Mouse (Mus musculus) telencephalon, adult 2 months (tissue): ENCODE measurements around the gene Zc3h15.
A peak's percentile ranks its signal among the peaks of the same experiment; 100 is the strongest.

ENCODE experiments used
- DNase-seq: peaks from one replicate; pipeline ENCODE4 v3.0.0-alpha.2; 2011; ENCODE audit warnings: low read depth, low spot score

Zc3h15 gene

GRCm38 (mm10) chr2:83673843-83674242, 29.6 kb downstream of the Zc3h15 start:
- DNase-seq = no peak

- no peak for DNase-seq
Measured at GRCm38 (mm10) chr2:83674421-83674820, 30.2 kb downstream of the Zc3h15 start.

GRCm38 (mm10) chr2:83674896-83675295, 30.7 kb downstream of the Zc3h15 start:
- no peak for DNase-seq

- DNase-seq = no peak
Measured at GRCm38 (mm10) chr2:83675681-83676080, 31.4 kb downstream of the Zc3h15 start.

- peak; percentile 18 for DNase-seq
Measured at GRCm38 (mm10) chr2:83676226-83676870, 32.1 kb downstream of the Zc3h15 start.

GRCm38 (mm10) chr2:83681332-83681731, 37.1 kb downstream of the Zc3h15 start:
- DNase-seq = no peak

- DNase-seq = no peak
Measured at GRCm38 (mm10) chr2:83681785-83682184, 37.5 kb downstream of the Zc3h15 start.

GRCm38 (mm10) chr2:83682282-83682681, 38.0 kb downstream of the Zc3h15 start:
- DNase-seq = no peak

GRCm38 (mm10) chr2:83683731-83684519, 39.7 kb downstream of the Zc3h15 start:
- DNase-seq = no peak

GRCm38 (mm10) chr2:83684691-83685090, 40.5 kb downstream of the Zc3h15 start:
- DNase-seq = no peak

- DNase-seq = no peak
Measured at GRCm38 (mm10) chr2:83690372-83690771, 46.1 kb downstream of the Zc3h15 start.

- DNase-seq = no peak
Measured at GRCm38 (mm10) chr2:83692651-83693545, 48.7 kb downstream of the Zc3h15 start.

- no peak for DNase-seq
Measured at GRCm38 (mm10) chr2:83694061-83694460, 49.8 kb downstream of the Zc3h15 start.

- DNase-seq = no peak
Measured at GRCm38 (mm10) chr2:83695345-83696247, 51.4 kb downstream of the Zc3h15 start.

- DNase-seq = no peak
Measured at GRCm38 (mm10) chr2:83698484-83698883, 54.2 kb downstream of the Zc3h15 start.

- DNase-seq = no peak
Measured at GRCm38 (mm10) chr2:83699324-83699723, 55.1 kb downstream of the Zc3h15 start.

GRCm38 (mm10) chr2:83700667-83701066, 56.4 kb downstream of the Zc3h15 start:
- no peak for DNase-seq

GRCm38 (mm10) chr2:83702411-83702810, 58.2 kb downstream of the Zc3h15 start:
- DNase-seq = no peak

GRCm38 (mm10) chr2:83705580-83706158, 61.4 kb downstream of the Zc3h15 start:
- DNase-seq = no peak

- no peak for DNase-seq
Measured at GRCm38 (mm10) chr2:83709896-83710524, 65.8 kb downstream of the Zc3h15 start.
